Mouse (Mus musculus): Measurements from ENCODE around the gene Piezo1.

The Piezo1 gene

DNA sequence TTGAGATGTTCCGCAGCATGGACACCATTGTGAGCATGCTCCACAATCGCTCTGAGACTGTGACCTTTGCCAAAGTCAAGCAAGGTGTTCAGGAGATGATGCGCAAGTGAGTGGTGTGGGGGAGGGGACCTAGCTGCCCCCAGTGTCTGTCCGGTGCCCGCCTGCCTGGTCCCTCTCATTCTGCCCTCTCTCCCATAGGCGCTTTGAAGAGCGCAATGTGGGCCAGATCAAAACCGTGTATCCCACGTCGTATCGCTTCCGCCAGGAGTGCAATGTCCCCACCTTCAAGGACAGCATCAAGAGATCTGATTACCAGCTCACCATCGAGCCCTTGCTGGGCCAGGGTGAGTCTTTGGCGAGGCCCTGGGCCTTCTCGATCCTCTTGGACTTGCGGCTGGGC is 18.9 kb upstream of the Piezo1 start:
- DNase-seq, result no peak

DNA sequence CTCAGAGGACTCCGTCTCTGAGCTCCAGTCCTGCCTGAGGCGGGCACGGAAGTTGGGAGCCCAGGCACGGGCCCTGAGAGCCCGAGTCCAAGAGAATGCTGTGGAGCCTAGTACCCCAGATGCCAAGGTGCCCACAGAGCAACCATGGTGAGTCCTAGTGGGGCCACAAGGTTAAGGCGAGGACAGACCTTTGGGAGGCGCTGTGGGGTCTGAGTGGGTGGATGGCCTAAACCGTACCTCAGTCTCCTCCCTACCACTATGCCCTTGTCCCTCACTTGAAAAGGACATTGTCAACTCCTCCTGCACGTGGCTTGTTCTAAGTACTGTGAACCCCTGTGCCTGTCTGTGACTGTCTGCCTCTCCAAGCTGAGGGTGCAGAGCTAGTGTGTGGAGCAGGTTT is 18.2 kb upstream of the Piezo1 start:
- DNase-seq, result no peak

DNA sequence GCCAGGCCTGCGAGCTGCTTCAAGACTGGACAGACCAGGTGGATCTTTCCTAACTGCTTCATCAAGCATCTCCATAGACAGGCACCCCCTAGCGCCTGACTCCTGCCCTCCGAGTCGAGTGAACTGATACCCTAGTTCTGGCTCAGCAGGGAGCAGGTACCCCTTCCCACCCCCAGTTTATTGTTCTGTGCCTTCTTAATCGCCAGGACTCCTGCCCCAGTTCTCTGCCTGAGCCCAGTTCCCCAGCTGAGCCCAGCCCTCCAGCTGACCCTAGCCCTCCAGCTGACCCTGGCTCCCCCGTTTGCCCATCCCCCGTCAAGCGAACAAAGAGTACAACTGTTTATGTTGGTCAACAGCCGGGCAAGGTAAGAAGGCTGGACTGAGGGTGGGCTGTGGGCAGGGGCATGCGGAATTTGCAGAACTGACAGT is 17.8 kb upstream of the Piezo1 start:
- DNase-seq, result no peak

DNA sequence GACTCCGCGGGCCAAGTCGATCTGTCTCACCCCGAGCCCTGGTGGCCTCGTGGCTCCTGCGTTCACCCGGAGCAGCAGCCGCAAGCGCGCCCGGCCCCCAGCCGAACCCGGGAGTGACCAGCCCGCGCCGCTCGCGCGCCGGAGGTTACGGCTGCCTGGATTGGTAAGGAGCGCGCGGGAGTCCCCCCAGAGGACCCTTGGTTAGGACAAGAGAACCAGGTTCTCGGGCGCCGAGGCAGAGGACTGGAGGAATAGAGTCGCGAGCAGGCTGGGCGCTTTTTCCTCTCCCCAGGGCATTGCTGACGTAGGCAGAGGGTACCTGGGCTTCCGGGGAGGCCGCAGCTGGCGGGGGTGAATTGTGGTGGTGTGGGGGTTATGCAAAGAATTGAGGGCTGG is 17.0 kb upstream of the Piezo1 start:
- no peak for DNase-seq

DNA sequence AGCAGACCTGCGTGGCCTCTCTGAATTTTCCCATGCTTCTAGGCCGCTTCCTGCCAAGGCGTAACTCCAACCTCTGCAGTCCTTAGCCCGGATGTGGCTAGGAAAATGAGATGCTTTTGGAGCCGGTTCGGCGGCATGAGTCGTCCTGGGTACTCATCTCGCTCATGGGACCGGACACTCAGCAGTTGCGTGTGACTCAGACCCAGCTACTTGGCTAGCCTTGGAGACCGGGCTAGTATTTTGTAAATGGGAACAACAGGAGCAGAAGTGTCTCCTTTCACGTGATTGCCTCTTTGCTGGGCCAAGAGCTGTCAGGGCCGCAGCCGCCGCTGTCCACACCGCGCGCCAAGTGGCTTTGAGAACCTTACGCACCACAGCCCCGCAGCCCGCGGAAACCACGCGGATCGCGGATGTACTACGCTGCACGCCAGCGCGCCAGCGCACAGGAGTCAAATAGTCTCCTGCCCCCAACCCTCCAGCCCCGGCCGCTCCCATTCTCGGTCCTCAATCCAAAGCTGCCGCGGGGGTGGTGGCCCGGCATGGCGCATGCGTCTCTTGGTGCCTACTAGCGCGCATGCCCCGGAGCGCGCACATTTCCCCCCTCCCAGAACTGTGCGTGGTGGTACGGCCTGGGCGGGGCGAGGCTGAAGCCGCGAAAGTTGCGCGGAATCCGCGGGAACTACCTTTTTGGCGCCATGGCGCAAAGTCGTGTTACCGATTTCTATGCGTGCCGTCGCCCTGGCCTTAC is 16.4 kb upstream of the Piezo1 start, which contains the start of gene Cdt1:
Gene Cdt1 (plus strand): TSS at position 655 of the 748 bp plus-strand sequence.
- peak; percentile 95 to 96 for DNase-seq

DNA sequence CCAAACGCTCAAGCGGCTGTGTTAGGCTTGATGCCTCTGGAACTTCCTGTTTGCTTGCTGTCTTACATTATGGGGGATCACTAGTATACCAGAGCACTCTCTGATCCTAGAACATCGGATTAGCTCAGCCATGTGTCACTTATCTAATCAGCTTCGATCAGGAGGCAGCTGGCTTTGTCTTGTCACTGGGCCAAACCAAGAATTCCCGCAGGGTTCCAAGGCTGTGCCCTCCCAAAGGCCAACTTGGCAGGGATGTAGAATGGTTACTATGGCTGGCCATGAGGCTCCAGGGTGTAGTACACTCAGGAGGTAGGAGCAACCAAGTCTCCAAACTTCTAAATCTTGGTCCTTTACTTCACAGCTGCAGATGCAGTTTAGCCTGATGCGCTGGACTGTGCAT is 15.6 kb upstream of the Piezo1 start:
- no peak for DNase-seq

DNA sequence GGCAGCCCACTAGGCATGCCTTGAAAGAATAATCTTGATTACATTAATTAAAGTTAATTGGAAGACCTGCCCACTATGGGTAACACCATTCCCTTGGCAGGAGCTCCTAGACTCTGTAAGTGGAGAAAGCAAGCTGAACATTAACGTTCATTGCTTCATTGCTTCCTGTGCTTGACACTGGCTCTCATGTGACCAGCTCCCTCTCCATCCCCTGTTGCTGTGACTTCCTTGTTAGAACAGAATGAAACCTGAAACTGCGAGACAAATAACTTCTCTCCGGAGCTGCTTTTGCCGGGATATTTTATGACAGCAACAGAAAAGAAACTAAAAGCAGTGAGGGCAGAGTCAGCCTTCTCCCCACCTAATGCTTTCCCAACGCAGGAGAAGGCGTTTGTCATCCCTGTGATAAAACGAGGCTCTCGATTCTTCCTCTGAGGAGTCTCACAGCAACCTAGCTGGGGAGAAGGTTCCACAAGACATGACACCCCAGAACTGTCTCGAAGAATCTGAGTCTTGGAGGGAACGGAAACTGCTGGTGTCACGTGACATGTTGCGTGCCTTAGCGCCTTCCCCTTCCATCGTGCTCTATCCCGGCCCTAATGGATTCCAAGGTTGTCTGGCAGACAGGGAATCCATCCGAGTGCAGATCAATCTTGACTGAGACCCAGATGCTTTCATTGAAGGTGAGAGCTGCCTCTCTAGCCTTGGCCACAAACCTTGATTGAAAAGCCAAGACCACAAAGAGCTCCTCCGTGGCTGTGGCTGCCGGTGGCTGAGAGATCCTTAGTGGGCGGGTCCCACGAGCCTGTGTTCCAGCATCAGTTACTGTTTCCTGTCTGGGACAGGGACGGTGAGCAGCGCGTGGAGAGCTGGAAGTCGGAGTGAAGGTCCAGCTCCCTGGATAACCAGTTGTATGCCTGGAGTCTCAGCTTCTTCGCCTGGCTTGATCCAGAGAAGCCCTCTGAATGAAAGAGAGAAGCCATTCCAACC is 13.5 kb upstream of the Piezo1 start:
- DNase-seq, result no peak

DNA sequence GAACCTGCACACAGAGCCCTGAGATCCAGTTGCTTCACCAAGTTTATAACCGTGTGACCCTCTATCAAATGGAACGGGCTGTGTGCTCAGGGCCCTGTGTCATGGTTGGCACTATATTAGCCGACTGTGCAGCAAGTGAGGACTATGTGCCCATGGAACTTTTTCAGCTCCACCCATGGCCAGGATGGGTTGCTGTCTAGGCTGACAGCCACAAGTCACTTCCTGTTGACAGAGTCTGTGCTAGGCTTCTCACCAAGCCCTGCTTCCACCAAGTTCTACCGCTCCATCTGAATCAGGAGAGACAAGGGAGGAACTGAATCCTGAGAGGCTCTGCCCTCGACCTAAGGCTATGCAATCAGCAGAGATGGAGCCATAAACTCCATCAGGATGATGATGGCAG is 10.1 kb upstream of the Piezo1 start:
- DNase-seq, result peak in 1 of 2 experiments; percentile 50

DNA sequence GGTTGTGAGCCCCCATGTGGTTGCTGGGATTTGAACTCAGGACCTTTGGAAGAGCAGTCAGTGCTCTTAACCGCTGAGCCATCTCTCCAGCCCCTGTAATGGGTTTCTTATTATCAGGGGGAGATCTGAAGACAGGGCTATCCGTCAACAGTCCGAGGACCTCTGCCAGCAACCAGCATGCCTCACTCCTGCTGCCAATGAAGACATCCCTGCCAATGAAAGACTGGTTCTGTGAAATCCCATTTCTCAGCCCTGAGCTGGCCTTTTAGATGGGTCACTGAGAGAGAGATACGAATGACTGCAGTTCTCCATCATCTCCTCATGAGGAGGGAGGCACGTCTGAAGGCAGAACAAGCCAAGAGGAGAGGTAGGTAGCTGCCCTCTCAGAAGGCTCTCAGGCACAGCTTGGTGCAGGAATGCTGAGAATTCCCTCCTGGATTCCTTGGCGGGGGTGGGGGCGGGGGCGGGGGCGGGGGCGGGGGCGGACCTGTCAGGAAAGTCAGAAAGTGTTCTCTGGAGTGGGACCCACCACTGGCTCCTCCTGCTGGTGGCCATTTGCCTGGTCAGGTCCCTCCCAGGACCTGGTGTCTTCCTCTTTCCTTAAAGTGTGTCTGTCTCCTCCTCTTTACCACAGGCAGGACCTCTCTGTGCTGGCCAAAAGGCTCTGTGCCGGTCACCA is 7.7 kb upstream of the Piezo1 start:
- peak in 1 of 2 experiments; percentile 60 for DNase-seq

DNA sequence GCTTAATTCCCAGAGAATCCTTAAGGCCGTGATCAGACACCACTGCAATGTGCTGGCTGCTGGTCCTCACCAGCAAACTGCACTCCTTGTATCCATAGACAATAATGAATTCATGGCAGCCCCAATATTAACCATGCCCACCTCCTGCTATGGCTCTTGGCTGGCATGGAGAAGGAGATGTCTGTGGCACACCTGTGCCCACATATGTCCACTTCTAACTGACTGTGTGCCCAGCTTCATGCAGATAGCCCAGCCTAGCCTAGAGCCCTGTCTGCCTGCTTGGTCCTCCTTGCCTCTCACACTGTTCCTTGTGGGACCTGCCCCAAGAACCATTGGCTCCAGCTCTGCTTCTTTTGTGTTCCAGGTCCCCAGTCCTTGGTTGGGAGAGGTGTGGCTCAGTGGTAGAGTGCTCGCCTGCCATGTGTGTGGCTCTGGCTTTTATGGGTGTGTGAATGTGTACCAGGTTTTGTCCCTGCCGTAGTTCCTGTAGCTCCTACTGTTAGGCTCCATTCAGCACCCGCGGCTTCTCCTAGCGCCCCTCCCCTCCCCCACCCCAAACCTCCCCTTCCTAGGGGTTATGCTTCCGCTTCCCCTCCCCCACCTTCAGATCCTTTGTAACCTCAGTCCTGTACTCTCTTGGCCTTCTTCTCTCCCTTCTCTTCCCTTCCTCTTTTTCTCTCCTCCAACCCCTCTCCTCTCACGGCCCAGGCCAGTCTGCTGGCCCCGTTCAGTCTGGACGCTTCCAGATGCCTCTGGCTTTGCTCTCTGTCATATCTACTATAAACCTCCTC is 6.3 kb upstream of the Piezo1 start:
- DNase-seq, result no peak

DNA sequence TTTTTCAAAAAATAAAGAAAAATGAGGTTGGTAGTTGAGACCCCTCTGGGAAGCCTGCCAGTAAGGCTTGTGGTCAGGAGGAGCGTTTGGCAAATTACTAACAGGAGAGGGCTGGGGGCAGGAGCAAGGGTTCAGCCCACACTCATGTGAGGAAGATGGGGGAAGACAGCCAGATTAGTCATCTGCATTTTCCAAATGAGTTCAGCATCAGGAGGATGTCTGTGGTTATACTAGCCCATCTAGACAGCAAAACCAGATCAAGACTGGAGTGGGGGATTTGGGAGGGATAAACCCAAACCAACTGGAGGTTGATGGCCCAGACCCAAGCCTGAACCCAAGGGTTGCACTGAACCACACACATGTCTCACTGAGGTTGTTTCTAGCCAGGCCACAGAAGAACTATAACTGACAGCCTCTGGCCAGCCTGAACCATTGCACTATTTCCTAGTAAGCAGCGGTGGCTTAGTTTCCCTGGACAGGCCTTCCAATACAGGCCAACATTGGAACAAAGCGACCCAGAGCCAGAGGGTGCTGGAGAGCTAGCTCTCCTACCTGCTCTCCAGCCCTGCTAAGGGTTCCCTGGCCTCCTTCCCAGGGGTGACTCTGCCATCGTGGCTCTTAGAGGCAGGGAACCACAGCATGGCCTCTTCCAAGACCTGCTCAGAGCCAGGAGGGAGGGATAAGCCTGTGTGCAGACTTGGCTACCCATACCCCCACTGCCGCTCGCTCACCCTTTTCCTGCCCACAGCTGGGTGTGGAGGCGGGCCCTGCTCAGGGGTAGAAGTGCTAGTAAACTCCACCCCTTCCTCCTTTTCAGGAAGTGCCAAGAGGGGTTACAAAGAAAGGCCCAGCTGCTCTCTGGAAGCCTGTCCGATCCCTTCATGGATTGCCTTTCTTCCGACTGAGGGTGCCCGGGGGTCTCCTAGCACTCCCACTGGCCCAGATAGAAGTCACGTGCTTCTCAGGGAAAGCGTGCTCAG is 5.2 kb upstream of the Piezo1 start:
- DNase-seq, result peak; percentile 53 to 79

DNA sequence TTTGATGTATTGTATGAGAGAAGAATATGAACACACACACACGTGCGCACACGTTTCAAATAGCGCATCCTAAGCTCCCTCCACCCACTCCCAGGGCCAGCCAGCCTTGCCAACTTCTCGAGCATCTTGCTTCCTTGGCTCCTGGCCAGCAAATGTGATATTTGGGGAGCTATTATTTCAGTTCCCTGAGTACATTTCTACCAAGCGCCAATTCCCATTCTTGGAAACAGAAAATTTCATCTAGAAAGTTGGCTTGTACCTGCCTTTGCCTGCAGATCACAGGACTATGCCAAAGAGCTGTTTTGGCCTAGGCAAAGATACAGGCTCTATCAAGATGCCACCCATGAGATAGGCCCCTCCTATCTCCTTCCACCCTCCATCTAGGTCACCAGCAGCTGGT is 3.7 kb upstream of the Piezo1 start:
- no peak for DNase-seq

DNA sequence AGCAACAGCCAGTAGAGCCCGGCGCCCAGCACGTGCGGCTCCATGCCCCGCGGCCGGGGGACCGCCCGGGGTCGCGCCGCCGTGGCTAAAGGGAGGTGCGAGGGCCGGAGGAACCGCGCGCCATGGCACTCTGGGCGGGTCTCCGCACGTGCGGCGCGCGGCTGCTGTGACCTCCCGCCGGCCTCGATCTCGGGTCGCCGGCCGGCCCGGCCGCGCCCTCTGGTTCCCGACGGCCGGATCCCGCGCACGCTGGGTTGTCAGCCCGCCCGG is 199 bp downstream of the Piezo1 start:
- DNase-seq, result no peak

DNA sequence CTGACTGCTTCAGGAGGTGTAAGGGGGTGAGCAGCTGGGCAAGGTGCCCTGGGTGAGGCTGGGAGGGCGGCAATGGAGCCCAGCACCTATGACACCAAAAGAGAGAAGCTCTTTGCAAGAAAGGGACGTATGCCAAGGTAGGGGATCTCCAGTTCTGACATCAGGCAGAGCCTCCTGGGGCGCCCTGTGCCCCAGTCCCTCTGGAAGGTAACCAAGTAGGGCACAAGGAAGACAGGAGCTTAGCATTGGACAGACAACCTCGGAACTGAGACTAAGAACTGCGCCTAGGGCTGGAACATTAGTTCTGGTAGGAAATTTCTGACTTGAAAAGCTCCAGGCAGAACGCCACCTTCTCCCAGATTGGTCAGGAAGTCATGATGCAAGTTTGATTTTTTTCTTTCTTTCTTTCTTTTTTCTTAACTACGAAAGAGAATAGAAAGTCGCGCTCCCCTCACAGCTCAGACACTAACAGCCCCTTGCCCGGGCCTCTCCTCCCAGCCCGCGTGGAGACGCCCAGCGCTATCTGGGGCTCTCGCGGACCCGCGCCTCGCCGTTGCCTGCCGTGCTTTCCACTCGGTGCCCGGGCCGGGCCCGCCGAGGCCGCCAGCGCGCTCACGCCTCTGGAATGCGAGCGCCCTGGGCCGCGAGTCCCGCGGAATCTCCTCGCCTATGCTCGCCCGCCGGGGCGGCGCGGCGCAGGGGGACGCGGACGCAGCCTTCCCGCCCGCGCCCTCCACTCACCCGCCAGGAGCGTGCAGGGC is 715 bp downstream of the Piezo1 start:
- DNase-seq, result peak; percentile 56 to 75

DNA sequence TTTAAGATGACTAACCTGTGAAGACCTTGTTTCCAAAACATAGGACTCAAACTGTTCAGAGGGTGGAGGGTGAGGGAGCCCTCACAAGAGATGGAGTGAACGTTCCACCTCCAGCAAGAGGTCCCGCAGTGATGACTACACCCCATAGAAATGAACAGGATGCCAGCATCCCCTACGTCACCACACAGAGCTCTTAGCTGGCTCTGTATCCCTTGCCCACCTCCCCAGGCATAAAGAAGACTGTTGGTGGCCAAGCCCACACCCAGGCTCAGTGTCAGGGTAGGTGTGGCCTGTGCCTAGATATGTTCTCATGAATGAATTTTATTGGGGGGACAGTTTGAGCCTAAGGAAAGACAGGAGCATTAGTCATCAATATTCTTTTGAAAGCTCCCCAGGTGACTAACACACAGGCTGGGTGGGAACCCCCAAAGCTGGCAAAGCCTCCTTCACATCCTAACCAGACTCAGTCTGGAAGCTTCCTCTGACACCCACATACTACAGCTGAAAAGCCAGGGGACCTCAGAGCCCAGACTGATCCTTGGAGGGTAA is 2.2 kb downstream of the Piezo1 start:
- no peak for DNase-seq

DNA sequence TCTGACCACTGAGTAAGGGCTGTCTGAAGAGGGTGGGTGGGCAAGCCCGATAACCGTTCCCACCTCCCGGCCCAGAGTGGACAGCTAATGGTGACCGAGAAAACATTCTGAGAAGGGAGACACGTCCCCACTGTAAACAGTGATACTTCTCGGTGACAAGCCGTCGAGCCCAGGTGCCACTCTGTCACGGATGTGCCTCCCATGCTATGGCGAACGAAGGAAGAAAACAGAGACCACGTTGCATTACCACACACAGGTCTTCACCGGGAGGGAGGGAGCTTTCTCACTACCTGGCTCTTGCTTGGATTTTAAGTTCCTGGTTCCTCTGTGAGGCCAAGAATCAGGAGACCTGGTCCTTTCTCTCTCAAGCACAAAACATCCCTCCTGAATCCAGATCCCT is 2.8 kb downstream of the Piezo1 start:
- DNase-seq, result no peak

DNA sequence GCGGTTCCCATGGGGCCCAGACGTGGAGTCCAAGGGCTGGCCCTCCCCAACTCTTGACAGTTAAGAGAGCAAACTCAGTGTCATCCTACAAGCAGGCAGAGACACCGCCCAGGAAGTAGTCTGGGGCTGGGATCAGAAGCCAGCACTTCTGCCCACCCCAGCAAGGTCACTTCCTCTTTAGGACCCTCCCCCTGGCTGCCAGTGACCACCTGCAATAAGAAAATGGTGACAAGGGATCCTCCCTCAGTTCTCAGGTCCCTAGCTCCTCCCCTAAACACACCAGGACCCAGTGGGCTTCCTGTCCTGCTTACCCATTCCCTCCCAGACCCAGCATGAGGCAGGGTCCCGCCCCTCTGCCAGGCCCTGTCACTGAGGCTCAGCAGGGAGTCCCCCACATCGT is 3.3 kb downstream of the Piezo1 start:
- DNase-seq, result peak; percentile 29 to 72

DNA sequence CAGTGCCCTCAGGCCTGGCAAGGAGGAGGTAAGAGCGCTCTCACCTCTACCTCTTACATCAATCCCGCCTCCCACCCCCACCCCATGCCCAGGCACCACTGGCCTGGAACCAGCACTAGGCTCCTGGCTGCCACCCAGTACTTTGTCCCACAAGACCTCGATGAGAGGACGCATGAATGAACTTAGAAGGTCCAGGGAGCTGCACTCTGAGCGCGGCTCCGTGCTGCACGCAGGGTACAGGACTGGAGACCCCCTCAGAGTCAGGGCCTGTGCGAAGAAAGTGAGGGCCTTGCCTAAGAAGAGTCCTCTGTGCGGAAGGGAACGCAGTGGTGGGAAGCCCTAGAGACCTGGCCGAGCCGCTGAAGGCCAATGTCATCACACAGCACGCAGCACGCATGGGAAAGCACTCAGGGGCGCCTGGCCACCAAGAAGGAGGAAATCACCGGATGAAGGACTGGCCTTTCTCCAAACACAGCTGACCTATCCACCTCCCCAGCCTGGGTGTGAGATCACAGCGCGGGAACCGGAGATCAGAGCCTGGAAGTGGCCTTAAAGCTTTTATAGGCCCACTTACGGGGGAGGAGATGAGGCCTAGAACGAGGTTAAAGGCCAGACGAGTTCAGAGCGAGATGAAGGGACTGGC is 4.2 kb downstream of the Piezo1 start:
- peak; percentile 88 to 95 for DNase-seq

DNA sequence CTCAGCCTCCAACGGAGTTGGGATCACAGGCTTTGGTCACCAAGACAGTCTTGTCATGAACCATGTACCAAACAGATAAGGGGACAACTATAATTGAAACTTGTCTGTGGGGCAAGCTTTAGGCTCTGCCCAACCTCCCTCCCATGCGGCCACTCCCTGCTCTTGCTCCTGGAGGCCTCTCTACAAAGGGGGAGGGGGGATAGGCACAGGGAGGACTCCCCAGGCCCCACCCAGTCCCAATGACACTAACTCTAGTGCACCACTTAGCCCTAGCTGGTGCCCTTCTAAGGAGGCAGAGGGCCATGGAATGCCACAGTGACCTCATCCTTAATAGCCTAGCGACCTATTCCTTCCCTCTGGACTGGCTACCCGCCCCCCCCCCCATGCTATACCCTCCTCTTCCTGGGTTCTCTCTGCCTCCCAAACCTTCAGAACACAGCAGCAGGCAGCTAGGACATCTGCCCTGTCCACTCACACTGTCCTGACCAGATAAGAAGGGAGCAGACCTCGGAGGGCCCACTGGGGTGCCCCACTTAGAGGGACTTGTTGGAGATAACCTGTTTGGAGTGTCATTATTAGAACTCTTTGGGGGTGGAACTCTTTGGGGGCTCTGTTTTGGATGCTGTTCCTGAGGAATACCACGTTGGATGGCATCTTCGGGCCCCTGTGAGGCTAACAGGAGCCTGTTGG is 4.9 kb downstream of the Piezo1 start:
- no peak for DNase-seq

Data from kidney, postnatal 25 days (tissue).